Mouse (Mus musculus) layer of hippocampus, postnatal 36 days (tissue): ENCODE data around the gene Olfr450. TPM values are rescaled to one million over a fixed set of nuclear protein-coding genes. Genes with fewer than 3 reads are reported as not detected.

ENCODE experiments used
- DNase-seq, 2 experiments: peaks; one replicate each; pipeline ENCODE4 v3.0.0; 2022
- total RNA-seq, 2 experiments: library from RNA; stranded (reverse); gene quantifications; 2 replicates each; pipeline ENCODE4 v1.2.3; 2021

Gene Olfr450
- not detected for total RNA-seq

GRCm38 (mm10) chr6:42811639-42812038, at the start of gene Olfr450:
Olfr450 (plus strand) TSS chr6:42811939.
- DNase-seq = no peak

DNA sequence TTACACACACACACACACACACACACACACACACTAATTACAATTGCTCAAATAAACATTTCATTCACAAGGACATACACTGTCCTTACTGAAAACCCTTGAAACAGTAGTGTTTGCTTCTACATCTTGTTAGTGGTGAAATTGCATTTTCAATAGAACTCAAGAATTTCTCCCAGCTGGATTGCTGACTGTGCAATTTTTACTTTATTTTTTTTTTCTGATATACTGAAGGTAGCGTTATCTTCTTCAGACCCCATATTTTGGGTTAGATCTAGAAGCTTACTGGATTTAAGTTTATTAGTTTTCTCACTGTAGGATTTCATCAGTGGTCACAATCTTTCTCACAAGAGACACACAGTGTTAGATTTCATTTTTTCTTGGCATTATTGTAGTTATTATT, 34.7 kb upstream of the Olfr450 start:
- no peak for DNase-seq

DNA sequence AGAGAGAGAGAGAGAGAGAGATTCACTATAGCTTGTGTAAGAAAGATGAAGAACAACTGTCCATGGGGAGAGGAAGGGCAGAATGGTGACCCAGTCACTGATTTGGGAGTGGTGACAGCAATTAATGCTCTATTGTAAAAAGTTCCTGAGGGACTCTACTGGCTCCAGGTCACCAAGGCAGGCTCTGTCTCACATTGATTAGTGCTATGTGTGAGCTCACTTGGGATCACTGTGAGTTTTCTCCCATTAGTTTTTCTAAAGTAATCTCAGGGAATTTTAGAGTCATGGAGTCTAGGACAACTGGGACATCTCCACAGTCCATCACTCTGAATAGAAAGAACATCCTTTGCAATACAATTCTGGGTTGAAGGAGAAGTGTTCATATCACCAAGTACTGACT, 26.9 kb upstream of the Olfr450 start, which contains the start of gene Olfr452:
Gene Olfr452 (plus strand): TSS at position 301 of the 400 bp plus-strand sequence.
- no peak for DNase-seq

GRCm38 (mm10) chr6:42790247-42790948, 21.3 kb upstream of the Olfr450 start:
- DNase-seq = no peak

- DNase-seq = no peak
These were observed 20.7 kb upstream of the Olfr450 start for GRCm38 (mm10) chr6:42790949-42791556.

DNA sequence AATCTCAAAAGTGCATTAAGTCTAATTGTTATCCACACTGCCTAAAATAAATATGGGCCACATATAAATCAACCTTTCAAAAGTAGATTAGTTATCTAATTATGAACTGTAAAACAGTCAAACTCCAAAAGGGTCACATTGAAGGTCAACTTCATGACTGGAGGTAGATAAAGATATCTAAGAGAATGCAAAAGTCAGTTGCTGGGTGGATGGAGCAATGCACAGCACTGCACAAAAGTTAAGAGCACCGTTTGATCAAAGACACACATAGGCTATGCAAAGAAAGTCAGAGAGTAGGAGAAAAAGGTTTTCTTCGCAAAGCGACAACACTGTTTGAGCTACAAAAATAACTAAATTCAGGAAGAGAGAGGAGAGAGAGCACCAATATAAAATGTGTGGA, 16.8 kb upstream of the Olfr450 start:
- DNase-seq = no peak

DNA sequence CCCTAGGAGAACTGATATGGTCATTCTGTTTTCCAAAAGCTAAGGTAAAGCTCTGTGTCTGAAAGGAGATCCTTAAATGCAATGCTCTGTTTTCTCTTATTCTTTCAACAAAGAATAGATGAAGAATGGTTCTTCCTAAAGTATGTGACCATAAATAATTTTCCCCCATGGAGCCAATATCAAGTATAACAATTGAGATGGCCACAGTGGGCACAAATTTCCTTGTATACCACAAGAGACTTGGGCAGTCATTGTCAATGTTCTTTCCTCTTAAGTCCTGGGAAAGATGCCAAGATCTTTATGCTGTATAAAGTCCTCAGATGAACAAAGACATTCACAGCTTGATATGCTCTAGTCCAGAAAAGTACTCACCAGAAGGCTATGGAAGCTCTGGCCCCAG, 22.3 kb downstream of the Olfr450 start, which contains the start of gene Olfr449:
Gene Olfr449 (plus strand): TSS at position 301 of the 400 bp plus-strand sequence.
- no peak for DNase-seq

GRCm38 (mm10) chr6:42860222-42860819, 48.6 kb downstream of the Olfr450 start:
- DNase-seq = peak in 1 of 2 experiments; percentile 12

Other genes starting within 250 kb of the Olfr450 start
- not detected for gene Tcaf3, start 214.2 kb upstream of the Olfr450 start, total RNA-seq
- gene Tcaf2, start 166.7 kb upstream of the Olfr450 start, total RNA-seq = under 1 TPM; 0.56 to 0.62 TPM
- gene Tcaf1, start 101.9 kb upstream of the Olfr450 start, total RNA-seq = 100 to 1,000 TPM; 221 to 227 TPM
- gene Olfr453, start 72.6 kb upstream of the Olfr450 start, total RNA-seq = not detected
- not detected for gene Olfr38, start 55.5 kb upstream of the Olfr450 start, total RNA-seq
- not detected for gene Olfr452, start 26.8 kb upstream of the Olfr450 start, total RNA-seq
- not detected for gene Olfr449, start 22.4 kb downstream of the Olfr450 start, total RNA-seq
- gene Olfr448, start 78.5 kb downstream of the Olfr450 start, total RNA-seq = not detected
- gene Olfr447, start 96.9 kb downstream of the Olfr450 start, total RNA-seq = not detected
- gene Olfr446, start 109.4 kb downstream of the Olfr450 start, total RNA-seq = not detected
- not detected for gene Olfr444, start 137.1 kb downstream of the Olfr450 start, total RNA-seq